Mouse (Mus musculus) 3134 (cell line): ENCODE measurements around the gene Yme1l1.

Experiments used
- DNase-seq: peaks from one replicate; pipeline ENCODE4 v3.0.0-alpha.2; 2011; ENCODE audit warnings: low spot score; ENCODE audit not compliant: insufficient read length; ENCODE audit errors: extremely low read depth

Yme1l1 gene

GRCm38 (mm10) chr2:23155777-23156607, at the start of gene Yme1l1, which contains the start of gene Mastl:
TSS of gene Yme1l1 (plus strand) at chr2:23156369.
TSS of gene Mastl (minus strand) at chr2:23156024.
- DNase-seq, result peak; percentile 99

- no peak for DNase-seq
Observed at GRCm38 (mm10) chr2:23119573-23119972, 36.6 kb upstream of the Yme1l1 start.

DNA sequence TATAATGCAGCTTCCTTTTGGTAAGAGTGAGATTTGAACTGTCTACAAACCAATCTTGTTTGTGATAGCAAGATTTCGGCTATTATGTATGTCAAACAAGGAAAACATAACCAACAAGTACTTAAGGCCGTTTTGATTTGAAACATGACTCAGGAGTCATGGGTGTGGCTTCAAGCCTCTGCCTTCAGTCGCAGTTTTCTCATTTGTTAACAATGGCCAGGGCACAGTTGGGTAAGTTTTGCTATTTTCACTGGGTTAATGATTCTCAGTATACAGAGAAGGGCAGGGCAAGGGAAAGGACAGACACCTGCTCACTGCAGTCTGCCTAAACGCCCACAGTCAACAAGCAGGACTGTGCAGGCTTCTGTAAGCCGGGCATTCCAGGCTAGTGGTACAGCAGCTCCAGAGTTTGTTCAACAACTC, 959 bp upstream of the Yme1l1 start:
- DNase-seq, result no peak

DNA sequence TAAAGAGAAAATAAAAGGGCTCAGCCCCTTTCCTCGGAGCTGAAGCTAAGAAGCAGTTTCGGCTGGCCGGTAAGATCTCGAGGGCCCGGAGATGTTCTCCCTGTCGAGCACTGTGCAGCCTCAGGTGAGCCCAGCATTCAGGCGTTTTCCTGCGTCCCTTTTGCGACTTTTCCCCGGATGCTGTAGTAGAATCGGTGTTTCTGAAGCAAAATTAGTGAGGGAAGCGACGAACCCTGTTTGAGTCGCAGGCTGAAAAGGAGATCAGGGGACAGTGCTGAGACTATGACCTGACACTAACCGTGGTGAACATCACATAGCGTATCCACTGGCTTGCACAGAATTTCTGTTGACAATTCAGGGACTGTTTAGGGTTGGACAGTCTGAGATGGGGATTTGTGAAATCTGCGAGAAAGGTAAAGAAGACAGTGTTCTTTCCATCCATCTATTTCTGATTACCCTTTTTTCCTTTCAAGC, 476 bp downstream of the Yme1l1 start:
- no peak for DNase-seq

DNA sequence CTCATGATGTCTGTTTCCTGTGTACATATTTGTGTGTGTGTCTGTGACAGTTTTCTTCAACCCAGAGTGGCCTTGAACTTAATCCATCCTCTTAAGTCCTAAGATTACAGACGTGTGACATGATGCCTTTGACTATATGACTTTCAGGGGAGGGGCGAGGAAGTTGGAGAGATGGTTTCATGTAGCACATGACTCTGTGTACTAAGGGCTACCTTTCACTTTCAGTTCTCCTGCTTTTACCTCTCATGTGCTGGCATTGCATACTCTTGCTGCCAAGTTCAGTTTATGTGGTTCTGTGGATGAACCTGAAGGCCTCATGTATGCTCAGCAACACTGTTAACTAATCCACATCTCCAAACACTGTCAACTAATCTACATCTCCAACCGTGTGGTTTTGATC, 16.1 kb downstream of the Yme1l1 start:
- no peak for DNase-seq

DNA sequence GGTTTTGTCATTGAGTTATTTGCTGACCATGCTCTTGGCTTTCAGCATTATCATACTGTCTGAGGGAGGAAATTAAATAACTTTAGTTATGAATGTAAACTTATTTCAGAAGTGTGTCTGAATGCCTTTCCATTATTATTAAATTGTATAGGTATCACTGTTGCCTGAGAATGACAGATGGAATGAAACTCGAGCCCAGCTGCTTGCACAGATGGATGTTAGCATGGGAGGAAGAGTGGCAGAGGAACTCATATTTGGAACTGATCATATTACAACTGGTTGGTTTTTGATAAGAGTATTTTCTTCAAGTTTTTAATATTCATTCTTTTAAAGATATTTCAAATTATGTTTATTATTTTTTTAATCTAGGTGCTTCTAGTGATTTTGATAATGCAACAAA, 38.2 kb downstream of the Yme1l1 start:
- DNase-seq, result no peak

GRCm38 (mm10) chr2:23201034-23201433, 44.9 kb downstream of the Yme1l1 start:
- no peak for DNase-seq

- DNase-seq, result no peak
Observed at GRCm38 (mm10) chr2:23202900-23203670, 46.9 kb downstream of the Yme1l1 start.

DNA sequence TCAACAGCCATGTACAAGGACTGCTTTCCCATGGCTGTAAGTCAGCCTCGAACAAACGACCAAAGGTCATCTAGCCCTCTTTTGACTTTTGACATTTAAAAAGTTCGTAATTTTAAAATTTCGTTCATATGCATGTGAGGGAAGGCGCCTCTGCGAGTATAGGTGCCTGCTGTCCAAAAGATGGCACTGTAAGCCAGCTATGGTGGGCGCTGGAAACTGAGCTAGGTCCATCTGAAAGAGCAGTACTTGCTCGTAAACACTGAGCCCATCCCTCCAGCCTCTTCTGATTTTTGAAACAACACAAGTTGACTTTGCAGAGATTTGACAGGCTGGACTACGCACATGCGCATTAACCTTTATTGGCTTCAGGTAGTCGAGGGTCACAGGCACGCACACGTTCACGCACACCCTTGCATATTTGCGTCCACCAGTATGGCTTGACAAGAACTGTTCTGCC, 50.9 kb downstream of the Yme1l1 start, which contains the start of gene 4931423N10Rik:
Gene 4931423N10Rik, plus strand, starts transcription at position 407 of the 457 bp plus-strand sequence.
- no peak for DNase-seq

- DNase-seq, result peak; percentile 26
Observed at GRCm38 (mm10) chr2:23213661-23214060, 57.5 kb downstream of the Yme1l1 start.

DNA sequence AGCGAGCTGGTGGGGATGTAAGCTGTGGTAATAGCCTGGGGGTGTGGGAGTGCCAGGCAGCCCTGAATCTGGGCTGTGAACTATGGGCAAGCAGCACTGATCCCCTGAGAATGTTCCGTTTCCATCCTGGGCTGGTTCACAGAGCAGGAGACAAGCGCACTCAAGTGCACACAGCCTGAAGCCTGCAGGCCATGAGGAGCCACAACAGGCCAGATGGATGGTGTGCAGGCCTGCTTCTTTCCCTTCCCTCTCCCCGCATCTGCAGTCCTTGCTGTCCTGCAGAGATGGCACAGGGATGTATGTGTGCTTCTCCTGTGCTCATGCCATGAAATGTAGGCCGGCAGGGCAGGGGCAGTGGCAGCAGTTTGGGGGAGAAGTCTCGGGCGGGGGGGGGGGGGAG, 69.0 kb downstream of the Yme1l1 start:
- DNase-seq, result peak; percentile 4

GRCm38 (mm10) chr2:23228463-23228862, 72.3 kb downstream of the Yme1l1 start:
- DNase-seq, result no peak

DNA sequence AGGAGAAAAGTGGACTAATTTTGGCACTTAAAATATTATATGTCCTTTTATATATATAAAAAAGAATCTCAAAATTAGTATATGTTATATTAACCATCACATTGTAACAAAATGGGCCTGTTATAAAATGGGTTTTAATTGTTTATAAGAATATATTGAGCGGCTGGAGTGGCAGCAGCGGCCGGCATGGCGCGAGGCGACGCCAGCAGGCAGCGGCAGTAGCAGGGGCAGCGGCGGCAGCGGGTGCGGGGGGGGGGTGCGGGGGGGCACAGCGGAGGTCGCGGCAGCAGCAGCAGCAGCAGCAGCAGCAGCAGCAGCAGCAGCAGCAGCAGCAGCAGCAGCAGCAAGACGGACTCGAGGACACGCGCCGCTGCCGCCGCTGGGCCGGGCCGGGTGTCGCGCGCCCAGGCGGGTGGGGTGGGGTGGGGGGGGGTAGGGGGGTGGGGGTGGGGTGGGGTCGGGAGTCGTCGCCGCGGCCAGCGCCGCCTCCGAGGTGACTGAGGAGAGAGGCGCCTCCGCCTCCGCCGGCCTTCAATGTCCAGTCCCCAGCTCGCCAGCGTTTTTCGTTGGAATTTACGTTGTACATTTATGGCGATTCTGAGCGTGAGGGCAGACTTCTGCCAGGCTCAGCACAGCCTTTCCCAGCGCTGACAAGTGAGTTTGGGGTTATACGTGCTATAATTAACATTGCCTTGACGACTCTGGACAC, 78.0 kb downstream of the Yme1l1 start:
- no peak for DNase-seq
